Mouse (Mus musculus): ENCODE measurements around the gene Tbc1d5.

- TF ChIP-seq CTCF (conservative IDR thresholded peaks at IDR 0.05; ENCODE audit: insufficient read depth, insufficient read length, low read depth, low read length) (no peak), POLR2A (IDR thresholded peaks at IDR 0.05; ENCODE audit: low read depth, low read length) (no peak)
Observed at GRCm38 (mm10) chr17:50803234-50803633, 375.9 kb downstream of the Tbc1d5 start.

Measured in kidney, adult 2 months (tissue).